Mouse (Mus musculus) heart, postnatal 25 days (tissue): ENCODE data around the gene Msantd1. TPM values are rescaled to one million over a fixed set of nuclear protein-coding genes. Genes with fewer than 3 reads are reported as not detected.
"Not testable (repeated sequence)": the region's sequence is repeated elsewhere in the genome, so short reads cannot be mapped to it uniquely, and the experiment has no call there.

Experiments used
- DNase-seq: peaks from one replicate; pipeline ENCODE4 v3.0.0; 2022; ENCODE audit warnings: low spot score
- intact Hi-C: fragments of 180-260 bp; cut with DNase I; formaldehyde crosslinking; loops from one replicate; pipeline ENCODE4 v1.15.1; 2025
- total RNA-seq, 2 experiments: library from RNA; stranded (reverse); gene quantifications; 2 replicates each; pipeline ENCODE4 v1.2.3; 2021

Msantd1 gene
- under 1 TPM; 0.52 to 0.61 TPM for total RNA-seq

DNA sequence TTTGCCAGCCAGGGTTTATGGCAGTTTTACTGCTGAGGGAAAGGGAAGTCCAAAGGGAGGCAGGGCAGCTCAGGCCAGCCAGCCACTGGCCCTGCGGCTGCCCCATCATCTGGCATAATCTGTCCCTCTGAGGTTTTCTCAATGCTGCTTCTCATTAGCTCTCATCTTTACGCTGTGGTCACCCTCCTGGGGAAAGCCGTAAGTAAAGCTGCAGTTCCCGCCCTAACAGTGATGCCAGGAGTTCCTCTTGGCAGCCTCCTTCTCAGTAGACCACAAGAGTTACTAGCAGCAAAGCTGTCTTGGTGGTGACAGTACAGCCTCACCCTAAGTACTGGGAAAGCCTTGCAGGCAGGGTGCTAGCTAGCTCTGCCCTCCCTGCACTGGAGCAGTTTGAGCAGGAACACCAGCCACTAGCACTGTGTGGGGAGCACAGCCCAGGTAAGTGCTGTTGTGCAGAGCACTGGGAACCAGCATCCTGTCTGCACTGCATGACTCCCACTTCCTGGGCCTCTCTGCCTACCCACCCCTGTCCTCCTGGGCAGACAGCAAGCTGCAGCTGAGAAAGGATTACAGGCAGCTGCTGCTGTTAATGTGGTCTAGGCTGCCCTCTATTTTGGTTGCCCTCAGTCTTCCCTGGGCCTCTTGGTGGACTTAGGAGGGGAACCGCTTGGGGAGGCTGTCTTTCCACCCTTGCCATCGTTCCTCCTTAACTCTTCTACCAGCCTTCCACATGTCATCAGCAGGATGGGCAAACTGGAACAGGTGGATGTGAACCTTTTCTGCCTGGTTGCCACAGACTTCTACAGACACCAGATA is at the start of gene Msantd1:
Gene Msantd1, plus strand, starts transcription at position 103 of the 816 bp plus-strand sequence.
- no peak for DNase-seq
- intact Hi-C loops, result no loop called here

DNA sequence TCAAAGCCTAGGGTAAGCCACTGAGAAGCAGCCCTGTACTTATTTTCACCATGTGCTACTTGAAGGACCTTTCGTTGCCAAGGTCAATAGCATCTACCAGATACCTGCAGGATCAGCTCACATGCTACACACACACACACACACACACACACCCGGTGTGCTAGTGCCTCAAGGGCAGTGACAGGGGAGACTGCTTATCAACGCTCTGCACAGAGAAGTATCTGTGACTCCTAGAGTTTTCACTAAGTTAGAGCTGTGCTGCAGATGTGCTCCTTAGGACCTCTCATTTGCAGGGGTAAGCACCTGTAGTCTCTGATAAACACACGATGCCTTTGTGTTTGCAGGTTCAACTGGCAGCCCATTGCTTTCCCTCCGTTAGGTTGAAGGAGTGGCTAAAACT is 42.4 kb upstream of the Msantd1 start:
- intact Hi-C loops, result no loop called here
- no peak for DNase-seq

DNA sequence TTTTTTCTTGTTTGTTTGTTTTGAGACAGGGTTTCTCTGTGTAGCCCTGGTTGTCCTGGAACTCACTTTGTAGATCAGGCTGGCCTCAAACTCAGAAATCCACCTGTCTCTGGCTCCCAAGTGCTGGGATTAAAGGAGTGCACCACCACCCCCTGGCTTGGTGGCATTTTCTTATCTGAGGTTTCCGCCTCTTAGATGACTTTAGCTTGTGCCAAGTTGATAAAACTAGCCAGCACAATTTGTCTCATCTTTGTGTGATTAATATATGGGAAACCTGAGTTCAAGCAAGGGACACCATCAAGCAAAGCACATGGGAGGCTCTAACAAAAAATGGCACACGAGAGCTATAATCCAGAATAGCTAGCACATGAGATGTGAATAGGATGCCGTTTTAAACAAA is 27.5 kb upstream of the Msantd1 start:
- intact Hi-C loops, DNase-seq: not testable (repeated sequence)

DNA sequence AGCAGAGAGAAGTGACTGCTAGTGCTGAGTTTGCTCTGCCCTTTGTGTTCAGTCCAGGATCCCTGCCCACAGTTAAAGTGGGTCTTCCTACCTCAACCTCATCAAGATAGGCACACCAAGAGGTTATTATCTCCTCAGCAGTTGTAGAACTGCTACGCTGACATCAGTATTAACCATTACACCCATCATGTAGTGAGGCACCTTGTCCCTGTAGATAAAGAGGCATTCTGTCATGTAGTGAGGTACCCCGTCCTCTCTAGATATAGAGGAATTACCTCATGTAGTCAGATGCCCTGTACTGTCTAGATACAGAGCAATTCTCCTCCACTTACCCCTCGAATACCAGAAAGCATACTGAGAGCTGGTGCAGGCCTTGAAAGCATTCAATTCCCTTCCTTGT is 26.8 kb upstream of the Msantd1 start:
- intact Hi-C loops, result no loop called here
- no peak for DNase-seq

DNA sequence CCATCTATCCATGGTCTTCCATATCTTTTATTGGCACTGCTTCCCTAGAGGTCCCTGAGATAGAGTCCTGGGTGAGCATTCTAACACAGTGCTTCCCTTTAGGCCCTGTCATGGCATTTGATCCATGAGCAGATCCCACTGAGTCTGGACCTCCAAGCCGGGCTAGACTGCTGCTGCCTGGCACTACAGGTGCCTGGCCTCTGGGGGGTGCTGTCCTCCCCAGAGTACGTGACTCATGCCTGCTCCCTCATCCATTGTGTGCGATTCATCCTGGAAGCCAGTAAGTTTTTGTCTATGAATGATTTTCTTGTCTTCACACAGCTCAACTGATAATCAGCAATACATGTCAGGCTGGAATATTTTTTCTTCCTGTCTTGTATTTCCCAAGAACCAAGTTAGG is 22.6 kb upstream of the Msantd1 start:
- intact Hi-C loops, result no loop called here
- no peak for DNase-seq

DNA sequence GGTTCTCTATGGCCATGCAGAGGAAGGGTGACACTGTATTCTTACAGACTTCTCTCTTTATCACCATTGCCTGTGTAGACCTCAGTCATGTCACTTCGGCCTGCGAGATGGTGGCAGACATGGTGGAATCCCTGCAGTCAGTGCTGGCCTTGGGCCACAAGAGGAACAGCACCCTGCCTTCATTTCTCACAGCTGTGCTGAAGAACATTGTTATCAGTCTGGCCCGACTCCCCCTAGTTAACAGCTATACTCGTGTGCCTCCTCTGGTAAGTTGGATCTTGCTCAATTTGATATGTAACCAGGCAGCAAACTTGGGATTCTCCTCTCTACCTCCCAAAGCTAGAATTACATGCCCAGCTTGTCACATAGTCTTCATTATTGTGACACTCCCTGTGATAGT is 18.6 kb upstream of the Msantd1 start:
- no peak for DNase-seq
- intact Hi-C loops, result no loop called here

DNA sequence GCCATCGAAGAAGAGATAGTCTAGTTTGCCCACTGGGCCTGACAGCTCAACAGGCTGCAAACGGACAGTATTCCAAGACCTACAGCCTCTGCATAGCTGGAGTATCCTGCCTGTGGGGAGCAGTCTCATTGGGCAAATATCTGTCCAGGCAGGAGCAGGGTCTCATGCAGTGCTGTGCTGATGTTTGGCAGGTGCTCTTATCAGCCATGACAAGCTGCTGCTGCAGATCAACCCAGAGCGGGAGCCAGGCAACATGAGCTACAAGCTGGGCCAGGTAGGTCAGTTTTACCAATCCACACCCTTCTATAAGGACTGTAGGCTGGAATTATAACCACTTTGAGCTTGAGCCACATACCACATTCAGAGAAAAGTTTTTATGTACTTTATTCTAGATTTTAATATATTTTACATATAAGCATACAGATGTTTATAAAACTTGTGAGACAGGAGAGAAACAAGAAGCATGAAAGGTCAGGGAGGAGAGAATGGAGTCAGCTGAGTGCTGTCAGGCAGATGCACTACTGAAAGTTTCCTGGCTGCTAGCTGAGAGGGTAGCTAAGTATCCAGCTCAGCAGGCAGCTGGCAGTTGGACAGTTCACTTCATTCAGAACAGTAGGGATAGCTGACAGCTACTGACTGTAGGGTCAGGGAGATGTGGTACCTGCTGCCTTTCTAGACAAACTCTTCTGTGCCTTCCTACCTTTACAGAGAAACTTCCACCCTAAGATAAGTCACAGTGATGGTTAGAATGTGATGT is 10.9 kb upstream of the Msantd1 start:
- DNase-seq, result no peak
- intact Hi-C loops, result no loop called here

DNA sequence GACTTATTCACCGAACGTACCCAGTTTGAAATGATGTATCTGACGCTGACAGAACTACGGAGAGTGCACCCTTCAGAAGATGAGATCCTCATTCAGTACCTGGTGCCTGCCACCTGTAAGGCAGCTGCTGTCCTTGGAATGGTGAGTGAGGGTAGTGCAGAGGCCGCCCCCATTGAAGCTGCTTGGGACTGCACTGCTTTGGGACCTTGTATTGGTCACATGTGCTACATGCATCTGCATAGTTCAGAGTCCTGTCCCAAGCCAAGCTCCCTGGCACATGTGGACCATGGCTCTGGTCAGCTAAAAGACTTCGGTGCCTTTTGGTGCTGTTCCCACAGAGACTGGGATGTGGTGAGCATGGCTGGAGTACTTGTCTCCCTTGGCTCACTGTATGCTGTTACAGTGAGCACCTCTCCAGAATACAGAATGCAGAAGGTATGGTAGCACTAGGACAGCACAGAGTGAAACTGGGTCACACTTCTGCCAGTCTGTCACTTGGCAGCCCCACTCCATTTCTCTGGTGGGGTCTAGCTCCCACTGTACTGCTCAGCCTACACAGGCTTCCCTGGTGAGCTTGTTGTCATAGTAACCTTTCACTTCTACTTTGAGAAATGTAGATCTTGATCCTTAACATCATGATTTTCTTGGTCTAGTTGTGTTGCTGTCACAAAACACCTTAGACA is 7.9 kb upstream of the Msantd1 start:
- intact Hi-C loops, result no loop called here
- no peak for DNase-seq

DNA sequence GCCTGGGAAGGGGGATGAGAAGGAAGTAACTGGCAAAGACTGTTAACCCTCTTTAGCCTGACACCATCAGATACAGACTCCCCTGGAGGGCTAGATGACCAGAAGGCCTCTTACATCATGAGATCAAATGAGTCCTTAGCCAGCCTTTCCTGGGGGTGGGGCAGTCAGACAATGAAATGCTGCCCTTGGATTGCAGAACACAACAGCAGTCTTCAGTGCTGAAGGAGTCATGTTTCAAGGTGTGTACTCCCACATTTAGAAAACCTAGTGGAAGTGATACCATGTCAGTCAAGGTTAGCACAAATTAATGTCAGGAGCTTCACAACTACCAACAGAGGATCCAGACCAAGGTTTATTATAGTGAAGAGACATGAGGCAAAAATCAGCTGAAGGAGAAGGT is 5.4 kb upstream of the Msantd1 start:
- DNase-seq, result no peak
- intact Hi-C loops, result no loop called here

DNA sequence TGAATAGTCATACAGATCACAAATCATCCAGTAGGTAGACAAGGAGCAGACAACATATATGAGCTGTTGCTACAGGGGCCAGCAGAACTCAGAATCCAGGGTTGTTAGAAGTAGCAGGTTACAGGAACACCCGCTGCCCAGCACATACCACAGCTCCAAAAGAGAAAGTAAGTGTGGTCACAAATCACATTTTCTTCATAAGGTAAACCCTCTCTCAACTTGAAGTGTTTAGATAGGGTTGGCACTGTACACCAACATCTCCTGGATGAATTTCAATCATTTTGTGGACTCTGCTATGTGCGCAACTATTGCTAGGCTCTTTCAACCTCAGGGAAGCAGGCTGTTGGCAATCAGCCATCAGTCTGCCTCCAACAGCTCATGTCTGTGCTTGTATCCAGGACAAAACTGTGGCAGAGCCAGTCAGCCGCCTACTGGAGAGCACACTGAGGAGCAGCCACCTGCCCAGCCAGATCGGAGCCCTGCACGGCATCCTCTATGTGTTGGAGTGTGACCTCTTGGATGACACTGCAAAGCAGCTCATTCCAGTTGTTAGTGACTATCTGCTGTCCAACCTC is 4.9 kb upstream of the Msantd1 start:
- intact Hi-C loops, result no loop called here
- no peak for DNase-seq

DNA sequence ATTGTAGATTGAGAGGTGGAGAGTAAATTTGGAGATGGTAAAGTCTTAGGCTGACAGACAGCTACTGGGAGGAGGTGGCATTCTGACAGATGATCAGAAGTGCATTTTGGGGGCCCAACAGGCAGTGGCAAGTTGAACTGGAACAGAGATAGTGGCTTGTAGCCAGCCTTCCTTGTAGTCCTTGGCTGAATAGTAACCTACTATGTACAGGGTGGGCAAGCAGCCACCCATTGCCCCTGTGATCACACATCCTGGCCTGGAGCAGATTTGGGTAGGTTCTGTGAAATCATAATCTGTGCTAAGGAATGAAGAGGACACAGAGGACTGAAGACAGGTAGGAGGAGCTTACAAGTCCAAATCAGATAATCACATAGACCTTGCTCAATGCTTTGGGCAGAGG is 3.4 kb upstream of the Msantd1 start:
- DNase-seq, result no peak
- intact Hi-C loops, result no loop called here

DNA sequence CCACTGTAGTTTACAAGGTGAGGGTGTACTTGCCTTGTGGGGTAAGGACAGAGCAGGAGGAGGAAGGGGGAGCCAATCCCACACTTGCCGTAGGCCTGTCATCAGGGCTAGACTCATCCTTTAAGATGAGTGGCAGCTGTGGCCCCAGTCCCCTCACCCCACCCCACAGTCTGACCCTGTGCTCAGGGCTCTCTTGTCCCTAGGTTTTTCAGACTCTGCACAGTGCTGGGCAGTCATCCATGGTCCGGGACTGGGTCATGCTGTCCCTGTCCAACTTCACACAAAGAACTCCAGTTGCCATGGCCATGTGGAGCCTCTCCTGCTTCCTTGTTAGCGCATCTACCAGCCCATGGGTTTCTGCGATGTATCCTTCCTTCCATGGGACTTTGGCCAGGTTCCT is 582 bp upstream of the Msantd1 start:
- DNase-seq, result no peak
- intact Hi-C loops, result no loop called here

DNA sequence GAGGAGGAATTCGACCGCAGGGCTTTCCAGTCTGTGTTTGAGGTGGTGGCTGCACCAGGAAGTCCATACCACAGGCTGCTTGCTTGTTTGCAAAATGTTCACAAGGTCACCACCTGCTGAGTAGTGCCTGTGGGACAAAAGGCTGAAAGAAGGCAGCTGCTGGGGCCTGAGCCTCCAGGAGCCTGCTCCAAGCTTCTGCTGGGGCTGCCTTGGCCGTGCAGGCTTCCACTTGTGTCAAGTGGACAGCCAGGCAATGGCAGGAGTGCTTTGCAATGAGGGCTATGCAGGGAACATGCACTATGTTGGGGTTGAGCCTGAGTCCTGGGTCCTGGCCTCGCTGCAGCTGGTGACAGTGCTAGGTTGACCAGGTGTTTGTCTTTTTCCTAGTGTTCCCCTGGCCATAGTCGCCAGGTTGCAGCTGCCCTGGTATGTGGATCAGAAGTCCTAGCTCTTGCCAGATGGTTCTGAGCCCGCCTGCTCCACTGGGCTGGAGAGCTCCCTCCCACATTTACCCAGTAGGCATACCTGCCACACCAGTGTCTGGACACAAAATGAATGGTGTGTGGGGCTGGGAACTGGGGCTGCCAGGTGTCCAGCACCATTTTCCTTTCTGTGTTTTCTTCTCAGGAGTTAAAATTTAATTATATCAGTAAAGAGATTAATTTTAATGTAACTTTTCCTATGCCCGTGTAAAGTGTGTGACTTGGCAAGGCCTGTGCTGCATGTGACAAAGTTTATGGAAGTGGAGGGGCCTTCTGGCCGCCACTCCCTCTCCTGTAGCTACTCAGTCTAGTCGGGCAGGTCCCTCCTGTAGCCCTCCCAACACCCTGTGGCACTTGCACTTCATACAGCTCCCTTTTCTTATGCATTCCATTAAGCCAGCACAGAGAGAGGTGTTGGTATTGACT is 1.2 kb downstream of the Msantd1 start:
- intact Hi-C loops, result no loop called here
- no peak for DNase-seq

DNA sequence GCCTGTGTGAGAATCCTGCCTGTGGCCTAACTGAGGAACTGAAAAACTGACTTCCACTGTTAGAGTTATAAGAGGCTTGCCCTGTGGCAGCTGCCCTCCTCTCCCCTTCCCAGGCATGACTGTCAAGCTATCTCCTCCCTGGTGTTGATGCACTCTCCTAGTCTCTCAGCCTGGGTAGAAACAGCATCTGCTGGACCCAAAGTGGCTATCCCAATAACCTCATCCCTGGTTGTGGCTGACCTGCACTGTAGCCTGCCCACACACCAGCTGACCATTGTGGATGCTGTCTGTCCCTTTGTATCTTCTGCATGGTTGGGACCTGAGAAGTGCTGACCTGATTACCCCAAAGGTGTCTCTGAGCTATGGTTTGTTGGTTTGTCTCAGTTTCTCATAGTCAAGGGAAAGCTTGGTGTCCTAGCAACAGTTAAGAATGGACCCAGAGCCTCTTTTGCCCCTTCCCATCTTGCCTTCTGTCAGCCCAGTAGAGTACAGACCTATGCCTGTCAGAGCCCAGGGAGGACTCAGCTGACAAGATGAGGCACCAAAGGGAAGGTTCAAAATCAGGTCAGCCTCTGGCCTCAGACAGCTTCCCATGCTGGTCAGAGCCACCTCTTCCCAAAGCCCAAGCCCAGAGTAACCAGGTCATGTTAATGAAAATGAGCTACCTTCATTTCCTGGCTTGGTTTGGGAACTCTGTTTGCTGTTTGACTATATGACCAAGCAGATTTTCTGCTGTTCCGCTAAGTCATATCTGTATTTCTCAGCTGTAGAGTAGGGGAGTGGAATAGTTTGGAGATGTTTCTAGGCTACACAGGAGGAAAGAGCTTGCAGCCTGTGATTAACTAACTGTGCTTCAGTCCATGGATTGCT is 2.1 kb downstream of the Msantd1 start:
- intact Hi-C loops, result no loop called here
- no peak for DNase-seq

DNA sequence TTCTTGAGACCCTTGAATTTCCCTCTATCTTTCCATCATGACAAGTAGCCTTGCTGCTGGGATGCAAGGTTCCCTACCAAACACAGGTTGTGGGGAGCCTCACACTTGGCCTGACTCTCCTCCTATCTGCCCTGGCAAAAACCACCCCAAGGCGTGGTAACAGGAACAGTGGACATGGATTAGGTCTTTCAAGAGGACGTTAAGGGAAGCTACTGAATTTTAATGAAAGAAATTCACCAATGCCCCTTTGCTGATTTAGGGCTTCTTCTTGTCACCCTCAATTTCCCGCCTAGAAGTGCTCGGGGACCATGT is 2.6 kb downstream of the Msantd1 start:
- intact Hi-C loops, result no loop called here
- DNase-seq, result no peak

DNA sequence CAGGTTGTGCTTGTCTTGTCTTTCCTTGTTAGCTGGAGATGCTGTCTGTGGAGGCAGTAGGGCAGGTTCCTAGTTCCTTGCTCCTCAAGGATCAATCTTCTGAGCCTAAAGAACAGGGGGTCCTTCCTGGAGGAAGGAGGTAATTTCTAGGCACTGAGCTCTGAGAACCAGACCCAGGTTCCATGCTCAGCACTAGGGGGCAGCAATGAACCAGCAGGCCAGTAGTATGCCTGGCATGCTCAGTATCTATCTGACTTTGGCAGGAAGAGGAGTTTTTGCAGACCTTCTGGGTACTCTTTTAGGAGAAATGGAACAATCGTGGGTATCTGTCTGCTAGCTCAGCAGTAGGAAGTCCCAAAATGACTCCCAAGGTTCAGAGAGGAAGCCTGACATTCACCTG is 8.0 kb downstream of the Msantd1 start:
- intact Hi-C loops, result loop anchor here (1.0 kb wide), 3 partner anchors 70 to 128 kb away; no protein-coding TSS in a partner anchor
- peak; percentile 31 for DNase-seq

DNA sequence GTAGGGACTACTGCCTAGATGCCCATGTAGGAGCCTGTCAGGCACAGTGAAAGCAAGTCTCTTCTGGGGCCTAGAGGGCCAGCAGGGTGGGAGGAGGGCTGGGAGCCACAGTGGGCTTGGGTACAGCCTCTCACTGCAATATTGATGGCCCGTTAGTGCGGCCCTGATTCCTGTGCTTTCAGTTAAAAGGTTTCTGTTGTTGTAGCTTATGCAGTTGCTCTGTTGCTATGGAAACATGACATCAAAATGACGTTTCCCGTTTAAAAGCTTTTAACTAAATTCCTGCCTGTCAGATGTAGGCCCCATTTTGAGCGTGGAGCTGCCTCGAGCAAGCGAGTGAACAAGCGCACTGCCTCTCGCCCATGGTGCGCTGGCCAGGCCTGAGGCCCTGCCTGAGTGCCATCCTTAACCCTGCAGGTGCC is 9.4 kb downstream of the Msantd1 start:
- intact Hi-C loops, result no loop called here
- DNase-seq, result no peak

DNA sequence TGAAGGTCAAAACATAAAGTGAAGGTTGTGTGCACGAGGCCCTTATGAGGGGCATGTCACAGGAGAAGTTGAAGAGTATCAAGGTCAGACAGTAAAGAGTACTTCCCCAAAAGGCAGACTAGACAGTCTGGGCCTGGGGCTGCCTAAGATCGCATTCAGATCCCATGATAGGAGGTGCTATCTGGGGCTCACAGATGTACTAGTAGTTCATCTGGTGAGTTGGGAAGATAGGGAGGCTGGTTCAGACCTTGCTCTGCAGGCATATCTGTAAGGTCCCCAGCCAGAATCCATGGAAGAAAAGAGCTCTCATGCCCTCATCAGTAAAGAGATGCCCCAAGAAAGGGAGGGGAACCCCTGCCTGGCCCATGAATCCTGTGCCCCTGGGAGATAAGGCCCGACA is 11.0 kb downstream of the Msantd1 start:
- intact Hi-C loops, result no loop called here
- DNase-seq, result no peak

DNA sequence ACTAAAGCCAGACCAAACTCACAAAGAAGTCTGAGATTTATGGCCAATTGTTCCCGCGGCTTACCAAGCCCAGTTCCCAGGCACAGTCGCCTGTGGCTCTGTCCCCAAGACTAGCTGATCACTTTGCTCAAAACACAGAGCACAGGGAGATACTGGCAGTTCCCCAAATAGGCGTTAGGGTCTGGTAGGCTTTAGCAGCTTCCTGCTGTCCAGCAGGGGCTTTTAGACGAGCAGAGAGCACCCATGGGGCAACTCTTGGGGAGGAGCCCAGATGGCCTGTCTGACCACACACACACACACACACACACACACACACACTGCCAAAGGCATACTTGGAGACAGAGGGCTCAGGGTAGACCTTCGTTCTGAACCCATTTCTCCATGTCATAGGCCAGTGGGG is 14.7 kb downstream of the Msantd1 start:
- intact Hi-C loops, result no loop called here
- DNase-seq, result no peak
